Mouse (Mus musculus) heart, adult 2 months (tissue): ENCODE measurements around the gene Cep170. TPM values are rescaled to one million over a fixed set of nuclear protein-coding genes. Genes with fewer than 3 reads are reported as not detected.

ENCODE experiments used
- DNase-seq, 2 experiments: peaks; one replicate each; pipeline ENCODE4 v3.0.0; 2021
- H3K27ac ChIP-seq: fragments of 200-600 bp; 2 replicates; pipeline ENCODE4 v1.8.1; 2022
- H3K27me3 ChIP-seq: fragments of 200-500 bp; 2 replicates; pipeline ENCODE4 v1.6.1; 2012; ENCODE audit warnings: mild to moderate bottlenecking, low read length, inconsistent platforms, mixed read lengths; ENCODE audit not compliant: control insufficient read depth, insufficient read depth
- H3K36me3 ChIP-seq: fragments of 200-500 bp; 2 replicates; pipeline ENCODE4 v1.6.1; 2012; ENCODE audit warnings: low read length, inconsistent platforms; ENCODE audit not compliant: control insufficient read depth, insufficient read depth
- H3K4me1 ChIP-seq: fragments of 200-500 bp; 2 replicates; pipeline ENCODE4 v1.6.1; 2011; ENCODE audit warnings: low read length; ENCODE audit not compliant: control insufficient read depth, insufficient read depth
- H3K4me3 ChIP-seq: fragments of 200-600 bp; 2 replicates; pipeline ENCODE4 v1.8.1; 2022
- H3K79me2 ChIP-seq: fragments of 200-500 bp; replicated peaks from 2 replicates; pipeline ENCODE4 v1.6.1; 2012; ENCODE audit warnings: mild to moderate bottlenecking, inconsistent platforms, low read length, moderate library complexity, mixed read lengths; ENCODE audit not compliant: control insufficient read depth, insufficient read depth
- H3K9ac ChIP-seq: fragments of 200-500 bp; 2 replicates; pipeline ENCODE4 v1.6.1; 2012; ENCODE audit warnings: low read depth, mild to moderate bottlenecking, control low read depth, inconsistent platforms, low read length, mixed read lengths
- CTCF ChIP-seq: fragments of 200-600 bp; IDR thresholded peaks from 2 replicates; pipeline ENCODE4 v1.8.1; 2022; ENCODE audit warnings: antibody characterized with exemption, mild to moderate bottlenecking, moderate library complexity
- EP300 ChIP-seq: fragments of 200-500 bp; IDR thresholded peaks from 2 replicates; pipeline ENCODE4 v1.6.1; 2011; ENCODE audit warnings: low read depth, low read length, control low read depth; ENCODE audit not compliant: insufficient read depth
- POLR2A ChIP-seq: fragments of 200-500 bp; IDR thresholded peaks from 2 replicates; pipeline ENCODE4 v1.6.1; 2011; ENCODE audit warnings: mild to moderate bottlenecking, low read depth, low read length, control low read depth; ENCODE audit not compliant: insufficient read depth
- WGBS: fragments of 180-500 bp; shearing (Covaris S2); methylation state at CpG from one replicate; pipeline ENCODE4 v1.1.7; 2018; 5-methylcytosine and 5-hydroxymethylcytosine counted together
- intact Hi-C: fragments of 180-260 bp; cut with DNase I; formaldehyde crosslinking; loops from one replicate; pipeline ENCODE4 v1.15.1; 2025
- polyA plus RNA-seq: library from polyadenylated mRNA; depleted of rRNA; stranded (reverse); fragments of >200 nt; gene quantifications from 2 replicates; pipeline ENCODE4 v1.2.3, GENCODE M21; 2012
- total RNA-seq, 2 experiments: library from RNA; stranded (reverse); gene quantifications; 2 replicates each; pipeline ENCODE4 v1.2.3; 2021

Cep170 gene
- total and polyA plus RNA-seq, 3 experiments, result 5.8 to 22.9 (median 17.8) TPM

- intact Hi-C loops, result no loop called here
- WGBS, result 67% methylated on average over 5 of the region's 5 CpGs
- Histone ChIP-seq H3K79me2 (no peaks in the 10 kb centered on the region), H3K27me3 (no peaks in the 10 kb centered on the region), H3K4me3 (no peak overlapping the region), H3K27ac (peak overlapping the region; percentile 52), H3K36me3 (peaks cover 8% of the 10 kb centered on the region), H3K9ac (no peak overlapping the region), H3K4me1 (peaks cover 10% of the 10 kb centered on the region)
- TF ChIP-seq POLR2A, result no peak
- TF ChIP-seq EP300, result no peak
- TF ChIP-seq CTCF, result no peak
- no peak for DNase-seq
These were observed 14.1 kb upstream of the Cep170 start for GRCm38 (mm10) chr1:176827945-176828485.

- whole genome bisulfite sequencing, result 59% methylated on average over 4 of the region's 4 CpGs
- Histone ChIP-seq H3K27me3 (no peaks in the 10 kb centered on the region), H3K36me3 (peaks cover 8% of the 10 kb centered on the region), H3K79me2 (no peaks in the 10 kb centered on the region), H3K4me1 (peaks cover 10% of the 10 kb centered on the region), H3K9ac (no peak overlapping the region; the same call in 1 of the 2 replicates), H3K4me3 (no peak overlapping the region), H3K27ac (peak overlapping the region; percentile 52)
- DNase-seq, result peak; percentile 57 to 72
- TF ChIP-seq EP300 (0 out of 2 replicates have a peak, but pooled peaks have one; percentile 34), POLR2A (0 out of 2 replicates have a peak, but pooled peaks have one; percentile 19), CTCF (no peak)
- intact Hi-C loops, result no loop called here
These were observed 13.5 kb upstream of the Cep170 start for GRCm38 (mm10) chr1:176827365-176827764.

GRCm38 (mm10) chr1:176826931-176827330 is 13.1 kb upstream of the Cep170 start:
- H3K9ac ChIP-seq, result no peak overlapping the region
- no peaks in the 10 kb centered on the region for H3K79me2 ChIP-seq
- no peak overlapping the region for H3K4me3 ChIP-seq
- no peak for DNase-seq
- peaks cover 10% of the 10 kb centered on the region for H3K4me1 ChIP-seq
- intact Hi-C loops, result no loop called here
- H3K36me3 ChIP-seq, result peaks cover 8% of the 10 kb centered on the region
- TF ChIP-seq EP300 (no peak), POLR2A (no peak), CTCF (no peak)
- no peaks in the 10 kb centered on the region for H3K27me3 ChIP-seq
- H3K27ac ChIP-seq, result 0 out of 2 replicates have a peak overlapping the region, but pooled peaks have one; percentile 3
- WGBS, result 87% methylated on average over 4 of the region's 4 CpGs

DNA sequence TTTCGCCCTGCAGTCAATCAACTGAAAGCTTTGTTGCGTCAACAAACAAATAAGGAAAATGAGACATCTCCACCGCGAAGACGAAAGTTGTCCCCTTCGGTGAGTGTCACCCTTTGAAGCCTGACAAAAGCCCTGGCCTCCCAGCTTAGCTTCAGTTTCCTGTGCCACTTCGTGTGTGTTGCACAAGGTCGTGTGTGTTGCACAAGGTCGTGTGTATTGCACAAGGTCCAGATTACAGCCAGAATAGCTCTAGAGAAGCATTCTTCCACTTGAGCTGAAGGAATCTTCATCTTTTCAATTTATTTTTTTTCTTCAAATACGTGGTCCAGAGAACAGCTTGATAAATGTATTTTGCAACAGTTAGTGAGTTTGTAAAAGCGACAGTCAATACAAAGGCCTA is 12.3 kb upstream of the Cep170 start:
- no peak for DNase-seq
- WGBS, result 75% methylated on average over 11 of the region's 11 CpGs

DNA sequence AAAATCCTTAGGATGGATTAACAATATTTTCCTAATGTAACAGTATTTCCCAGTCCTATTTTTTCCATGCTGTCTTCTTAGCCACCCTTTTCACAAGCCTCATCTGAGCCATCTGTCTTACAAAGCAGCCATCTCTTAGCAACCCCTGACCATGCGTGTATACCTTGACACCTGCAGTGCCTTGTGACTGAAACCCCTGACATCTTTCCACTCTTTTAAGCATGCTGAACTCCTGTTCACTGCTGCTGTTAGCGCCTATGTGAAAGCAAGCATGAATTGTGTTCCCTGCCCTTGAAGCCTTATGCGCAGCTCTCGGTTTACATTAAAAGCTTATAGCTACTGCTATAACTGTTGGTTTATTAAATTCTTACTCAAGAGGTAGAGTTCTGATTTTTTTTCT is 11.2 kb upstream of the Cep170 start:
- TF ChIP-seq EP300 (no peak), CTCF (no peak), POLR2A (no peak)
- intact Hi-C loops, result no loop called here
- H3K27me3 ChIP-seq, result no peaks in the 10 kb centered on the region
- peaks cover 8% of the 10 kb centered on the region for H3K36me3 ChIP-seq
- no peak for DNase-seq
- no peak overlapping the region for H3K27ac ChIP-seq
- H3K4me1 ChIP-seq, result peaks cover 10% of the 10 kb centered on the region
- over 99% methylated on average over 4 of the region's 4 CpGs for WGBS
- H3K4me3 ChIP-seq, result no peak overlapping the region
- no peaks in the 10 kb centered on the region for H3K79me2 ChIP-seq
- H3K9ac ChIP-seq, result no peak overlapping the region

More for the DNA sequence above, 12.3 kb upstream of the Cep170 start:
- no peak overlapping the region for H3K27ac ChIP-seq
- intact Hi-C loops, result no loop called here
- H3K36me3 ChIP-seq, result peaks cover 8% of the 10 kb centered on the region
- no peak overlapping the region for H3K9ac ChIP-seq
- H3K79me2 ChIP-seq, result no peaks in the 10 kb centered on the region
- TF ChIP-seq EP300 (no peak), POLR2A (no peak), CTCF (no peak)
- peaks cover 10% of the 10 kb centered on the region for H3K4me1 ChIP-seq
- H3K27me3 ChIP-seq, result no peaks in the 10 kb centered on the region
- H3K4me3 ChIP-seq, result no peak overlapping the region

DNA sequence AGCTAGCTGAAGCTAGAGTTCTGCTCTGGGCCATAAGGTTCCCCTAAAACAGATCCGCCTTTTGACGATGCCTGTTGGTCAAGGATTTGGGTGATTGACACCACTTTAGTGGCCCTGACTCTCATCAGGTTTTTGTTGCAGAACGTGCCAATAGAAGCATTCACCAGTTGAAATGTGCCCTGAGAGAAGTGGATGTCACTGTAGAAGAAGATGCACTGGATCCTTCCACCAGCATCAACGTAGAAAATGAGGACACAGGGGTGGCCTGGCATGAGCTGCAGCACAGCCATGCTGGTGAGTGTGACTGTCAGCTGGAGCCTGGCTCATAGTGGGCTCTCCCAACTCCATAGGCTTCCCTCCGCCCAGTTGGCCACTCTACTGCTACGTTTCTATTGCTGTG is 10.7 kb upstream of the Cep170 start:
- WGBS, result 92% methylated on average over 6 of the region's 6 CpGs
- peaks cover 8% of the 10 kb centered on the region for H3K36me3 ChIP-seq
- H3K4me3 ChIP-seq, result no peak overlapping the region
- no peaks in the 10 kb centered on the region for H3K27me3 ChIP-seq
- H3K79me2 ChIP-seq, result no peaks in the 10 kb centered on the region
- H3K4me1 ChIP-seq, result peaks cover 10% of the 10 kb centered on the region
- no peak for DNase-seq
- H3K9ac ChIP-seq, result no peak overlapping the region
- TF ChIP-seq POLR2A (no peak), EP300 (no peak), CTCF (no peak)
- H3K27ac ChIP-seq, result no peak overlapping the region
- intact Hi-C loops, result no loop called here
